8 mouse cellular contexts compared by ENCODE assay signal in the genomic region with DNA sequence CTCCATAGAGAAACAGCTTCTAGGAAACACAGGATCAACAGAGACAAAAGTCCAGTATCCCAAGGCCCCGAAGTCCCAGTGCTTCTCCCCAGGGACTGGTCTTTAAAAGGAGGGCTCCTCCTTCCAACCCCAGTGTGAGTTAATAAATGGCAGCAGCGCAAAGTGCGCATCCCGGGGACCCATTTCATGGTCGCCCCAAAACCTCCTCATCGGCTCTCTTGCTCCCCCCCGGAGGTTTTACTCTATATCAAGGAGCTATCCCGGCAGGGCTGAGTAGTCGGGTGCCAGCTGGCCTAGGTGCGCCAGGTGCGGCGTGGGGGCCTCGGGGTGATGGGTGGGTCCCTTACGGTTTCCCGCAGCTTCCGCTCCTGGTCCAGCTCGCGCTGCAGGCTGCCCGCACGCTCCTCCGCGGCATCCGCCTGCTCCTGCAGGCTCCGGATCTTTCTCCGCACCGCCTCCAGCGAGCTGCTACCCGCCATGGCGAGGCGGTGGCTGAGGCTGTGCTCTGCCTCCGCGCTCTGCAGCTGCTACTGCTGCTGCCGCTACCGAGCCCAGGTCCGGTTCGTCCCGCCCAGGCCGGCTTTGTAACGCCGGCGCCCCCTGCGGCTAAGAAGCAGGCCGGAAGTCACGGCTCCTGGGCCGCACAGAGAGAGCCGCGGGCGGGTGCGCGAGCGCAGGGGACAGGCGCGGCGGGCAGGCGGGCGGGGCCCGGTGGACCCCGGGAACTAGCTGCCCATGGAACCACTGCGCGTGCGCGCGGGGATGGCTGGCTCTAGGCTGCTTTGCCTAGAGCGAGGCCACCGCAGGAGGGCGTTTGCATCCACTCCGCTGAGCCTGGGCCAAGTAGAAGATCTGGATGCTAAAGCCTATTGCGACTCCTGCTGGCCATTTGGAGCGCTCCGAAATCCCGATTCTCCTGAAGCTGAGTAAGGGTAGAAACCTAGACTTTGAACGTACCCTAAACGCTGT. TPM values are rescaled to one million over a fixed set of nuclear protein-coding genes. Genes with fewer than 3 reads are reported as not detected.
A peak's percentile ranks its signal among the peaks of the same experiment; 100 is the strongest.
DNase-seq lines count a peak whose midpoint lies in the region; ATAC-seq and TF ChIP-seq lines count a peak whose summit lies in the region.

No protein-coding gene starts in this region.

- no peaks in the 10 kb centered on the region for H3K27me3 ChIP-seq in embryonic facial prominence, embryonic 14.5 days (replicated peaks; ENCODE audit: control insufficient read depth, insufficient read depth, low read length)
- no peaks in the 10 kb centered on the region for H3K27me3 ChIP-seq in limb, embryonic 14.5 days (ENCODE audit: control insufficient read depth, insufficient read depth, low read length)
- H3K27me3 ChIP-seq in midbrain, postnatal 0 days (ENCODE audit: insufficient read depth, low read length): peaks cover 10% of the 10 kb centered on the region

- TF ChIP-seq POLR2A in limb, embryonic 14.5 days (IDR thresholded peaks at IDR 0.05; ENCODE audit: borderline replicate concordance, extremely low read depth, insufficient read depth, insufficient read length): 0 out of 2 replicates have a peak, but pooled peaks have one; percentile 61

- TF ChIP-seq CTCF in midbrain, postnatal 0 days (IDR thresholded peaks at IDR 0.05): peak; percentile 95

- H3K36me3 ChIP-seq in embryonic facial prominence, embryonic 14.5 days (ENCODE audit: control insufficient read depth, insufficient read depth, low read length): peaks cover 21% of the 10 kb centered on the region; the same call in 1 of the 2 replicates
- H3K36me3 ChIP-seq in limb, embryonic 14.5 days (ENCODE audit: control insufficient read depth, insufficient read depth, low read length): peaks cover 14% of the 10 kb centered on the region
- no peaks in the 10 kb centered on the region for H3K36me3 ChIP-seq in midbrain, postnatal 0 days (ENCODE audit: insufficient read depth, low read length)

- WGBS in embryonic facial prominence, embryonic 14.5 days: 2% methylated on average over 65 of the region's 73 CpGs
- WGBS in limb, embryonic 14.5 days: under 1% methylated on average over 67 of the region's 73 CpGs
- under 1% methylated on average over 70 of the region's 73 CpGs for WGBS in midbrain, postnatal 0 days

- DNase-seq in 3T3-L1 (ENCODE audit: low read depth, low spot score): peak; percentile 98
- DNase-seq in adrenal gland, postnatal 4 days (ENCODE audit: low spot score in 2 of 2): peak; percentile 99 to 100
- peak; percentile 99 for DNase-seq in embryonic facial prominence, embryonic 14.5 days (ENCODE audit: low spot score)
- DNase-seq in heart, adult 8-10 months (ENCODE audit: low spot score): peak; percentile 98
- DNase-seq in kidney, adult 9 months: peak; percentile 100
- peak; percentile 100 for DNase-seq in limb, embryonic 14.5 days (ENCODE audit: low spot score)
- peak; percentile 100 for DNase-seq in midbrain, postnatal 0 days (ENCODE audit: low spot score)
- DNase-seq in spleen, postnatal 14 days (ENCODE audit: low spot score in 2 of 2): peak; percentile 99

- H3K9ac ChIP-seq in embryonic facial prominence, embryonic 14.5 days (ENCODE audit: low read depth, low read length): peak overlapping the region; percentile 82
- H3K9ac ChIP-seq in limb, embryonic 14.5 days (ENCODE audit: low read depth, low read length, severe bottlenecking): peak overlapping the region; percentile 84
- peak overlapping the region; percentile 81 for H3K9ac ChIP-seq in midbrain, postnatal 0 days (replicated peaks; ENCODE audit: low read length, poor library complexity, severe bottlenecking)

- H3K27ac ChIP-seq in embryonic facial prominence, embryonic 14.5 days (replicated peaks; ENCODE audit: low read depth, low read length): peak overlapping the region; percentile 87
- H3K27ac ChIP-seq in limb, embryonic 14.5 days (replicated peaks; ENCODE audit: low read depth, low read length): peak overlapping the region; percentile 86
- peak overlapping the region; percentile 85 for H3K27ac ChIP-seq in midbrain, postnatal 0 days (ENCODE audit: low read depth, low read length)

- H3K4me1 ChIP-seq in embryonic facial prominence, embryonic 14.5 days (ENCODE audit: control insufficient read depth, insufficient read depth, low read length): peaks cover 28% of the 10 kb centered on the region
- H3K4me1 ChIP-seq in limb, embryonic 14.5 days (ENCODE audit: control insufficient read depth, insufficient read depth, low read length): peaks cover 66% of the 10 kb centered on the region
- peaks cover 25% of the 10 kb centered on the region for H3K4me1 ChIP-seq in midbrain, postnatal 0 days (ENCODE audit: insufficient read depth, low read length)

- H3K4me2 ChIP-seq in embryonic facial prominence, embryonic 14.5 days (ENCODE audit: low read depth, low read length): peak overlapping the region; percentile 83
- H3K4me2 ChIP-seq in limb, embryonic 14.5 days (replicated peaks; ENCODE audit: low read depth, low read length, severe bottlenecking): peak overlapping the region; percentile 62
- peak overlapping the region; percentile 71 for H3K4me2 ChIP-seq in midbrain, postnatal 0 days (ENCODE audit: low read depth, low read length, poor library complexity, severe bottlenecking)

- peak overlapping the region; percentile 73 for H3K4me3 ChIP-seq in embryonic facial prominence, embryonic 14.5 days (ENCODE audit: low read depth, low read length)
- H3K4me3 ChIP-seq in limb, embryonic 14.5 days (replicated peaks; ENCODE audit: low read length): peak overlapping the region; percentile 78
- peak overlapping the region; percentile 89 for H3K4me3 ChIP-seq in midbrain, postnatal 0 days (ENCODE audit: low read depth, low read length)

- ATAC-seq in embryonic facial prominence, embryonic 14.5 days (ENCODE audit: low read depth): peak; percentile 94
- ATAC-seq in limb, embryonic 14.5 days (ENCODE audit: low FRiP score, low read depth): peak; percentile 91
- ATAC-seq in midbrain, postnatal 0 days (ENCODE audit: low FRiP score): peak; percentile 93

- H3K9me3 ChIP-seq in embryonic facial prominence, embryonic 14.5 days (ENCODE audit: control insufficient read depth, low read length): no peaks in the 10 kb centered on the region
- no peaks in the 10 kb centered on the region for H3K9me3 ChIP-seq in limb, embryonic 14.5 days (ENCODE audit: control insufficient read depth, low read length)
- no peaks in the 10 kb centered on the region for H3K9me3 ChIP-seq in midbrain, postnatal 0 days (ENCODE audit: low read length)

RNA-seq across cellular contexts. Expression of a gene that starts 5.7 kb away (rescaled TPM):
- 100 to 1,000 TPM; 322 to 392 TPM for total RNA-seq in adrenal gland, postnatal 4 days (2021)
- 985 and 1,264 TPM in 2 replicates for polyA plus RNA-seq in embryonic facial prominence, embryonic 14.5 days (2014; fragmentation: Nextera tagmentation; extraction: Ambion mirVana)
- over 10,000 TPM in 3 of 4 experiments, 1,000 to 10,000 TPM in 1; 9,382 to 12,072 (median 10,190) TPM for total RNA-seq in heart, adult 8-10 months (2022)
- 420 and 643 TPM in 2 replicates for polyA plus RNA-seq in limb, embryonic 14.5 days (2012; rRNA removed)
- polyA plus RNA-seq in limb, embryonic 14.5 days (2014; fragmentation: Nextera tagmentation; extraction: Ambion mirVana): 724 and 728 TPM in 2 replicates
- total RNA-seq in midbrain, postnatal 0 days (2014; rRNA removed): 124 and 147 TPM in 2 replicates
- 162 and 177 TPM in 2 replicates for polyA plus RNA-seq in midbrain, postnatal 0 days (2015; fragmentation: Nextera tagmentation; extraction: Ambion mirVana)

Comparison
In these comparisons a context has a peak if more than half of its experiments do, and no peak if none do; other contexts are left out.
1. Peak in every context shown above with its lines: DNase-seq, ATAC-seq, H3K4me3 ChIP-seq and H3K27ac ChIP-seq.
2. RNA of a gene that starts 5.7 kb away (total RNA-seq): 9,382 to 12,072 TPM in heart, adult 8-10 months; 322 to 392 TPM in adrenal gland, postnatal 4 days and 124 to 147 TPM in midbrain, postnatal 0 days; every median in the first group is over 10 times any median in the second.